Mouse (Mus musculus): ENCODE measurements around the gene Gdi1. TPM values are rescaled to one million over a fixed set of nuclear protein-coding genes. Genes with fewer than 3 reads are reported as not detected.

Gene Gdi1
- polyA plus RNA-seq, 1 experiment: 83.9 TPM

- no peaks in the 10 kb centered on the region for H3K36me3 ChIP-seq (ENCODE audit: control insufficient read depth, insufficient read depth)
- no peaks in the 10 kb centered on the region for H3K27me3 ChIP-seq (ENCODE audit: control insufficient read depth, insufficient read depth, insufficient read length)
- no peak overlapping the region for H3ac ChIP-seq (ENCODE audit: control insufficient read depth, insufficient read length)
- H3K79me2 ChIP-seq (ENCODE audit: control insufficient read depth, insufficient read depth): no peaks in the 10 kb centered on the region
- no peak overlapping the region for H3K4me2 ChIP-seq (ENCODE audit: low read depth)
- TF ChIP-seq POLR2A (IDR thresholded peaks at IDR 0.05; ENCODE audit: insufficient read length, low read depth): no peak
- TF ChIP-seq REST (IDR thresholded peaks at IDR 0.05; ENCODE audit: insufficient read depth, insufficient read length): no peak
- TF ChIP-seq TCF12 (IDR thresholded peaks at IDR 0.05; ENCODE audit: insufficient read depth, poor library complexity, severe bottlenecking): no peak
- TF ChIP-seq MAX (IDR thresholded peaks at IDR 0.05; ENCODE audit: low read depth): no peak
- TF ChIP-seq MYOD1 (IDR thresholded peaks at IDR 0.05; ENCODE audit: control insufficient read depth in 1 of 3, insufficient read length in 2 of 3, low read depth in 2 of 3): no peak
- no peak for TF ChIP-seq CEBPB (IDR thresholded peaks at IDR 0.05; ENCODE audit: insufficient read depth, poor library complexity, severe bottlenecking)
- TF ChIP-seq USF1 (IDR thresholded peaks at IDR 0.05; ENCODE audit: low read depth): no peak
- no peak for TF ChIP-seq TCF3 (IDR thresholded peaks at IDR 0.05; ENCODE audit: insufficient read length, low read depth)
- TF ChIP-seq MYOG (IDR thresholded peaks at IDR 0.05; ENCODE audit: control insufficient read depth in 1 of 3, insufficient read depth in 1 of 3, insufficient read length in 2 of 3, low read depth in 2 of 3): no peak
- TF ChIP-seq POLR2AphosphoS2 (IDR thresholded peaks at IDR 0.05; ENCODE audit: insufficient read length, low read depth): no peak
- TF ChIP-seq E2F4 (IDR thresholded peaks at IDR 0.05; ENCODE audit: insufficient read depth): no peak
- TF ChIP-seq SRF (IDR thresholded peaks at IDR 0.05; ENCODE audit: control insufficient read depth, insufficient read length, low read depth): no peak
- H3K4me3 ChIP-seq: no peak overlapping the region
Measured at GRCm38 (mm10) chrX:74359171-74359570, 54.4 kb downstream of the Gdi1 start.

Other genes starting within 250 kb of the Gdi1 start
- gene Opn1mw, start 177.5 kb upstream of the Gdi1 start, polyA plus RNA-seq (2012; fragmentation: generic; extraction: Trizol): not detected
- gene Mecp2, start 169.6 kb upstream of the Gdi1 start, polyA plus RNA-seq (2012; fragmentation: generic; extraction: Trizol): 9.2 TPM
- gene Tex28, start 137.2 kb upstream of the Gdi1 start, polyA plus RNA-seq (2012; fragmentation: generic; extraction: Trizol): not detected
- gene Tktl1, start 127.7 kb upstream of the Gdi1 start, polyA plus RNA-seq (2012; fragmentation: generic; extraction: Trizol): not detected
- 545 TPM for gene Flna, start 55.2 kb upstream of the Gdi1 start, polyA plus RNA-seq (2012; fragmentation: generic; extraction: Trizol)
- 67.1 TPM for gene Emd, start 50.3 kb upstream of the Gdi1 start, polyA plus RNA-seq (2012; fragmentation: generic; extraction: Trizol)
- gene Rpl10, start 34.2 kb upstream of the Gdi1 start, polyA plus RNA-seq (2012; fragmentation: generic; extraction: Trizol): 2,470 TPM
- 28.2 TPM for gene Taz, start 23.1 kb upstream of the Gdi1 start, polyA plus RNA-seq (2012; fragmentation: generic; extraction: Trizol)
- 17.0 TPM for gene Dnase1l1, start 22.7 kb upstream of the Gdi1 start, polyA plus RNA-seq (2012; fragmentation: generic; extraction: Trizol)
- 178 TPM for gene Atp6ap1, start 7.9 kb upstream of the Gdi1 start, polyA plus RNA-seq (2012; fragmentation: generic; extraction: Trizol)
- gene Fam50a, start 8.0 kb downstream of the Gdi1 start, polyA plus RNA-seq (2012; fragmentation: generic; extraction: Trizol): 62.2 TPM
- 12.8 TPM for gene Plxna3, start 24.1 kb downstream of the Gdi1 start, polyA plus RNA-seq (2012; fragmentation: generic; extraction: Trizol)
- gene Lage3, start 48.6 kb downstream of the Gdi1 start, polyA plus RNA-seq (2012; fragmentation: generic; extraction: Trizol): 41.6 TPM
- gene Ubl4a, start 68.2 kb downstream of the Gdi1 start, polyA plus RNA-seq (2012; fragmentation: generic; extraction: Trizol): 51.5 TPM
- 11.2 TPM for gene Slc10a3, start 68.4 kb downstream of the Gdi1 start, polyA plus RNA-seq (2012; fragmentation: generic; extraction: Trizol)
- gene Fam3a, start 88.3 kb downstream of the Gdi1 start, polyA plus RNA-seq (2012; fragmentation: generic; extraction: Trizol): 19.5 TPM
- 24.7 TPM for gene Ikbkg, start 88.3 kb downstream of the Gdi1 start, polyA plus RNA-seq (2012; fragmentation: generic; extraction: Trizol)
- gene G6pdx, start 124.2 kb downstream of the Gdi1 start, polyA plus RNA-seq (2012; fragmentation: generic; extraction: Trizol): 62.2 TPM
- not detected for gene Gm6880, start 176.4 kb downstream of the Gdi1 start, polyA plus RNA-seq (2012; fragmentation: generic; extraction: Trizol)